In the genomic region with DNA sequence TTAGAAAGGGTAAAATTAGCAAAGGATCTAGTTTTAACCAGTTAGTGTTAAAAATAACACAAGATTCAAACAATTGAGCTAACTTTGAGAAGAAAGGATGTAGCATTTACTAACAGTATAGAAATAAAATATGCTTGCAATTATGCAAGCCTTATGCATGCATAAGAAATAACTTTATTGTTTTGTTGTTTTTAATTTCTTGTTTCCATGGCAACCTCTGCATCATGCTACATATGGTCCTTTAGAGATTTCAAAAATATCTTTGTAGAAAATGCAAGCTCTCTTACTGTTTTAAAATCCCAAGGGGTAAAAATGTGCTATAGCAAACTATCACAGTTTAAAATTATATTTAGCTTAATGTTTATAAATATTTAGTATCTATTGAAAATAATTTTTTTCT, we compare ENCODE assay signal across 16 mouse cellular contexts.
"Had no signal": no experiment of that assay in that cellular context is flagged by ENCODE, and none has a peak within 500 bp of the region (broad histone marks: within the 10 kb centered on the region; RNA-seq: fewer than 3 reads in every experiment).

No protein-coding gene starts in this region.

- DNase-seq: kidney, postnatal 10 days; kidney, postnatal 4 days; liver; liver, embryonic 13.5 days; liver, postnatal 0 days; lung, postnatal 14 days; right cerebral cortex, postnatal 14 days; thymus, adult 18-20 months; thymus, postnatal 14 days had no signal

- H3K27ac ChIP-seq: layer of hippocampus, adult 2 months; limb, embryonic 12.5 days; liver, embryonic 13.5 days; lung, embryonic 15.5 days; macrophage; midbrain, embryonic 12.5 days; neural tube, embryonic 13.5 days had no signal

- H3K4me3 ChIP-seq: layer of hippocampus, adult 2 months; limb, embryonic 12.5 days; liver, embryonic 13.5 days; lung, embryonic 15.5 days; megakaryocyte, embryonic 14.5 days; midbrain, embryonic 12.5 days; neural tube, embryonic 13.5 days had no signal

- ATAC-seq: liver, postnatal 0 days had no signal

- H3K9ac ChIP-seq: limb, embryonic 12.5 days; liver, embryonic 13.5 days; liver, postnatal 0 days; lung, embryonic 15.5 days; midbrain, embryonic 12.5 days; neural tube, embryonic 13.5 days had no signal

- H3K36me3 ChIP-seq: limb, embryonic 12.5 days; liver, embryonic 13.5 days; lung, embryonic 15.5 days; midbrain, embryonic 12.5 days; neural tube, embryonic 13.5 days had no signal

- H3K4me2 ChIP-seq: limb, embryonic 12.5 days; liver, embryonic 13.5 days; lung, embryonic 15.5 days; midbrain, embryonic 12.5 days; neural tube, embryonic 13.5 days had no signal

- H3K27me3 ChIP-seq: limb, embryonic 12.5 days; liver, embryonic 13.5 days; lung, embryonic 15.5 days; megakaryocyte, embryonic 14.5 days; midbrain, embryonic 12.5 days; neural tube, embryonic 13.5 days had no signal

- H3K9me3 ChIP-seq: limb, embryonic 12.5 days; liver, embryonic 13.5 days; lung, embryonic 15.5 days; megakaryocyte, embryonic 14.5 days; midbrain, embryonic 12.5 days; neural tube, embryonic 13.5 days had no signal

- H3K4me1 ChIP-seq: limb, embryonic 12.5 days; liver, embryonic 13.5 days; lung, embryonic 15.5 days; megakaryocyte, embryonic 14.5 days; midbrain, embryonic 12.5 days; neural tube, embryonic 13.5 days had no signal
